Mouse (Mus musculus) monocyte, adult 5-6 weeks (primary cell): ENCODE results near the gene Podn. TPM values are rescaled to one million over a fixed set of nuclear protein-coding genes. Genes with fewer than 3 reads are reported as not detected.
"Not testable (repeated sequence)": the region's sequence is repeated elsewhere in the genome, so short reads cannot be mapped to it uniquely, and the experiment has no call there.

Source experiments
- ATAC-seq: fragments of 153-309, 156-312 bp; replicated peaks from 2 replicates; pipeline ENCODE4 v1.8.0; 2017; ENCODE audit warnings: mild to moderate bottlenecking; ENCODE audit not compliant: low TSS enrichment, insufficient number of reproducible peaks, severe bottlenecking, poor library complexity, low FRiP score
- total RNA-seq: library from RNA; stranded (forward); fragments of 200-1000, 200-491, 200-594 nt; gene quantifications from 3 replicates; pipeline ENCODE4 v1.2.3, GENCODE M21; 2017

Podn gene
- total RNA-seq, 1 experiment from 2014 or later: not detected

DNA sequence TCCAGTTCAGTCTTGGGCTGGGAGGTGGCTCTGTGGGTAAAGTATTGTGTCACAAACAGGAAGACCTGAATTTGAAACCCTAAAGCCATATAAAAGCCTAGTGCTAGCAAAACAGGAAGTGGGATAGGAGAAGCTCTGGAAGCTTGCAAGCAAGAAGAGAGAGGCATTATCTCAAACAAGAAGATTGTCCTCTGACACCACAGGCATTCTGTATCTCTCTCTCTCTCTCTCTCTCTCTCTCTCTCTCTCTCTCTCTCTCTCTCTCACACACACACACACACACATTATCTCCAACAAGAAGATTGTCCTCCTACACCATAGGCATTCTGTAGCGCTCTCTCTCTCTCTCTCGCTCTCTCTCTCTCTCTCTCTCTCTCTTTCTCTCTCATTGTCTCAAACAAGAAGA lies 13.8 kb downstream of the Podn start:
- ATAC-seq: peak; percentile 76

DNA sequence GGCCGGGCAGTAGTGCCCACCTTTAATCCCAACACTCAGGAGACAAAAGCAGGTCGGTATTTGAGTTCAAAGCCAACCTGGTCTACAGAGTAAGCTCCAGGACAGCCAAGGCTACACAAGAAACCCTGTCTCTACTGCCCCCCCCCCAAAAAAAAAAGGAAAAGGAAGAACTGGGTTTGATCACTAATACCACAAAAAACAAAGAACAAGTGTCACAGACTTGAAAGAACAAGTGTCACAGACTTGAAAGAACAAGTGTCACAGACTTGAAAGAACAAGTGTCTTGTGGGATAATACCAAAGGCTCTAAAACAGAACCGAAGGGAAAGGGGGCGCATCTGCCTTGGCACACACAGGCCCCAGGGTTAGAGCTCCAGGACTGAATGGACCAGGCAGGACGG lies 15.4 kb downstream of the Podn start:
- no peak for ATAC-seq

DNA sequence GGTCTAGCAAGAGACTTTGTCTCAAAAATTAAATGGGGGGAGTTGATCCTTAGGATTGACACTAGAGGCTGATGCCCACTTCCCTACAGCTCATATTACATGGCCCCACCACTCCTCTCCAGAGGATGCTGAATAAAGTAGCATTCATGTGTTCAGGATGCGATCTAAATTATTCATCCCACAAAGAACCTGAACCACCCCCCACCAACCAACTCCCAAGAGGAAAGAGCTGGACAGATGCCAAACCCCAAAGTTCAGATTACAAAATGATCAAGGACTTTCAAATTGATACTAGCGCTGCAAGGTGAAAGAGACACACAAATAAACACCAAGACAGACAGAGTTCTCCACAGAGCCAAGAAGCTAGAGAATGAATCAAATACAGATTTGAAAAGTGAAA lies 16.5 kb downstream of the Podn start:
- no peak for ATAC-seq

DNA sequence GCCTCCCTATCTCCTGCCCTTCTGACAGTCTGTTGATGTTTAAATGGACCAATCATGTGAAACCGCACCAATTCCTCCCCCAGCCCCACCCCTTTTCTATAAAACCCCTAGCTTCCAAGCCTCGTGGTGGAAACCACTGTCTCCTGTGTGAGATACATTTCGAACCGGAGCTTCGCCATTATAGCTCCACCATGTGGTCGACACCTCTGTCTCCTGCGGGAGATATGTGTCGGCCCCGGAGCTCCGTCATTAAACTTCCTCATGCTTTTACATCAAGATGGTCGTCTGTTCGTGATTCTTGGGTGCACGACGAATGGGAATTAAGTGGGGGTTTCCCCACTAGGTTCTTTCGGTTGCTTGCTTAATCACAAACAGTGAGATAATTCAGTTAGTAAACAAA lies 17.1 kb downstream of the Podn start:
- not testable (repeated sequence) for ATAC-seq

DNA sequence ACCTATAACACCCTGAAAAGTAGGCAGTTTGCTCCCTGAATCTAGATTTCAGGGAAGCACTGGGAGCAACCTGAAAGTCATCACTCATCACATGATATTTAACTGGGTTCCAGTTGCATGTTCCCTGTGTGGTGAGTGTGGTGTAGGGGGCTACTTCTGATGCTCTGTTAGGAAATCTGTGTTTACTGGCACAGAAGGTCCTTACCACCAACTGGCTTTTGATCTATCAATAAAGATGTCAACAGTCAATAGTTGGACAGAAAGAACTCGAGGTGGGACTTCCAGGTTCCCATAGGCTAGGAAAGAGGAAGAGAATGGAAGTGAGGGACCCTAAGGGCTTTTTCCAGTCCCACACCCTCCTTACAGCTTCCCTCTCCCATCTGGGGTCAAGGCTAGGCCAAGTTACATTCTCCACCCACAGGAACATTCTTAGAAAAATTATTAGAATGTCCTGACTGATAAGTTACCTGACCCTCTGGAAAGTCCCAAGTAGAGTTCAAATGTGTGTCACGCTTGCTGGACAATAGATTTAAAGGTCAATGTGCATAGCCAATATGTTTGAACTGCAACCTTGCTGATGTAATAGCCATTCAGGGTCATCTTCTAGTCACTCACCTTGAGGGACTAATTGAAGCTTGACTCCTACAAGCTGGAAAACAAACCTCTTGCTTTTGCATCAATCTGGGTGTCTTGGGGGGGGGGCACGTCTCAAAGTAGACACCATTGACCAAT lies 18.9 kb downstream of the Podn start:
- no peak for ATAC-seq

DNA sequence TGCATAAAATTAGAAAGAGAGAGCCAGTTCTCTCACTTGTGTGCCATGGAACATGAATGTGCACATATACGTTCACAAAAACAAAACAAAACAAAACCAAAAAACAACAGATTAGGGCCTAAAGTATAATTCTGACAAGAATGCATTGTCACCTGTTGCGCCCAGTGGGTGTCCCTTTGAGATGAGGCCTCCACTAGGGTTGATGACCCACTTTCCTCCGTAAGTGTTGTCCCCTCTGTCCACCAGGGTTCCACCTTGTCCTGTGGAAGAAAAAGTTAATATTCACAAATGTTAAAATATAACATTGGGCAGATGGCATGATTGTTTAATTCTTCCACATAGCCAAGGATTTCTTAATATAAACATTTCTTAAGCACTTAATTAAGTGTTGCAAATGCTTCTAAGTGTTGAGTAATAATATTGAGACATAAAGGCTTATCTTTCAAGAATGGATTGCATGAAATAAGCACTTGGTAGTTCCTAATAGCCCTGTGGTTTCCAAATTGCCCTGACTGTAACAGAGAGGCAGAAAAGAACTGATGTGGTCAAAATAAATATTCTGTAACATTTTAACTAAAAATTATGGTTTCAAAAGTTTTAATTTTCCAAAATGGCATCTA lies 21.9 kb downstream of the Podn start:
- ATAC-seq: no peak

DNA sequence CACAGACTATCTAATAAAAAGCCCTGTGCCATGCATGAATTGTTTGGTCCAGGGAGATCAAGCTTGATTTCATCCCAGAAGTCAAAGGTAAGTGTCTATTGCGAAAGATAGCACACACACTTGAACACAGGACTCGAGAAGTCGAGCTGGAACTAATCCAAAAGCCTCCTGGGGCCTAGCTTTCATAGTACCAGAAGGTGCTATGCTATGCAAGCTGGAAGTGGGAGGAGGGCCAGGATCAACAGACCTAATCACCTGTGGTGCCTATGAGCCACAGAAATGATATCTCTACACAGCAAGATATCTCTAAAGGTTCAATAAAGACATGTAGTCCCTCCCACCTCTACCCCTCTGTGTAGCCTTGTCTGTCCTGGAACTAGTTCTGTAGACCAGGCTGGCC lies 24.2 kb downstream of the Podn start:
- ATAC-seq: no peak

DNA sequence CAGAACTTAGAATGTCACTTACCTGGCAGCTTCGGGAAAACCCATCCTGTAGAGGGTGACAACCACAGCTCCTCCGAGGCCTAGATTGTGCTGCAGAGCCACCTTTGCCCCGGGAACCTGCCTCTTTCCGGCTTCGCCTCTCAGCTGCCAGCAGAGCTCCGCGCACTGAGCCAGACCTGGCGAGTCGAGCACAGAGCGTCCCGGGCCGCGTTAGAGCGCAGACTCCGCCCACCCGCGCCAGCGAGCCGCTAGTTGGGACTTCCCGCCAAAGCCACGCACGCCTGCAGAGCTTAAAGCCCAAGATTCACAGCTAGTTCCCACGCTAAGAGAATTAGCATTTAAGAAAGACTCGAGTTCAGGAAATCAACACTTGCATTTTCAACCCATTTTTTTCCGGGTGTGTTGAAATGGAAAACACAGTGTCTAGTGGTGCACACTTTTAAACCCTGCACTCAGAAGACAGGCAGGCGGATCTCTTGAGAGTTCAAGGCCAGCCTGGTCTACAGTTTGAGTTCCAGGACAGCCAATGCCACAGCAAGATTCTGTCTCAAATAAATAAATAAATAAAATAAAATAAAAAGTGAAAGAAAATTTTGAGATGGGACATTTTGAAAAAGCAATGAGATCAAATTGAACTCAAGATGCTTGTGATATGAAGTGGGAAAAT lies 24.9 kb downstream of the Podn start:
- peak; percentile 98 for ATAC-seq

DNA sequence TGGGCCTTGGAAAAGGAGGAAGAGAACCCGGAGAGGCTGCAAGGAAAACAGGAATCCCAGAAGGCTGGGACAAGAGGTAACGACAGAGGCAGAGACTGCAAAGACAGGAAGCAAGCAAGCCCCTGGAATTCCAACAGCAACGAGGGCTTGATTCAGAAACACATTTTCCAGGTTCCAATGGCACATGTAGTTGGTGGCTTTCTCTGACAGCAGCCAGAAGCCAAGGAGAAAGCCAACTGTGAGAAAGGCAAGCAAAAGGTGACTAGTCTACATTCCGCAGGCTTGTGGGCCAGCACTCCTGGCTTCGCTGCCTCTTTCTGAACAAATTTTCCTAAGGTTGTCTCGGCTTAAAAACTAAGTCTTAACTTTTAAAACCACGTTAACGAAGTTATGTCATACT lies 25.5 kb downstream of the Podn start:
- ATAC-seq: no peak

DNA sequence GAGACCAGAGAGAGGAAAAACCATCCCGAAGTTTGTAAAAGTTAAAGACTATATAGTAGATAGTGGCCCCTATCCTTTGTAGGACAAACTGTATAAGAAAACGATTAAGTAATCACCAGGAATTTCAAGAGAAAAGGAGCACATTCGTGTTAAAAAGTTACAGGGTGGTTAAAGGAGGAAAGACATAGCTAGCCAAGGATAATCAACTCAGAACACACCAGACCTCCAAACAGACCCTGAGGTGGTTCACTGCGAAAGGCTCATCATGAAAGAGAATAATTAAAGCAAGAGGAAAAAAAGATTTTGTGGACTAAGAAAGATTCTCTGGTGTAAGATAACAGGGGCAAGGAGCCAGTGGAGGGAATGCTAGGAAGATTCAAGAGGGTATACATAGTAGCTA lies 26.0 kb downstream of the Podn start:
- ATAC-seq: no peak

DNA sequence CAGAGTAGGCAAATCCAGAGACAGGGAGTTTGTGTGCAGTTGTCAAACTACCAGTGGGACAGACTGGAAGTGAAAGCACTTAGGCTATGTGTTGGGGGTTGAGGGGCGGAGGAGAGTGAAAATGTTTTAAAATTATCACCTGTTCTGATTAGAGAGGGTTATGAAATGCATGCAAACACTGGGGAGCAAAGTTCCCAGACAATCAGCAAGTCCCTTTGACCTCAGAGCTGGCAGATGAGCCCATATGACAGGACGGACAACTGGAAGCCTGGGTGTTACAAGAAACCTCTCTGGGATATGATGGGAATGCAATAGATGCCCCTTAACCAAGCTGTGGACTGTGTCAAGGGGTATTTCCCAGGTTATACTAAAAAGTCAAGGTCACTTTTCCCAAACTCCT lies 28.2 kb downstream of the Podn start:
- ATAC-seq: no peak

DNA sequence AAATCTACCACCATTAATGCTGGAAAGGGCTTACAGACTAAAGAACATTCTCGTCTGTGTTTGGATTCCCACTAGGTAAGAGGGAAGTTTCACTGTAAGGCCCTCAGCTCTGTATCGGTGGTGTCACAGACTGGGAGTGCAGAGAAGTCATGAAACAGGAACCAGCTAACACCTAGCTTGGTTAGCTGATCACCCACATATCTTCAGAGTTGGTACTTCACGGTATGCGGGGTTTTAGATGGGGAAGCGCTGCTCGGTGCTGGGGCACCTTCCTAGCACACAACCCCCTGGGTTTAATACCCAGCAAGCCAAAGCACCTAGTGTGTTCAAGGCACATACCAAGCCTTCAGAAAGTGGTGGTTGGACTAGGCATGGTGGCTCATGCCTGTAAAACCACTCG lies 29.0 kb downstream of the Podn start:
- ATAC-seq: no peak

DNA sequence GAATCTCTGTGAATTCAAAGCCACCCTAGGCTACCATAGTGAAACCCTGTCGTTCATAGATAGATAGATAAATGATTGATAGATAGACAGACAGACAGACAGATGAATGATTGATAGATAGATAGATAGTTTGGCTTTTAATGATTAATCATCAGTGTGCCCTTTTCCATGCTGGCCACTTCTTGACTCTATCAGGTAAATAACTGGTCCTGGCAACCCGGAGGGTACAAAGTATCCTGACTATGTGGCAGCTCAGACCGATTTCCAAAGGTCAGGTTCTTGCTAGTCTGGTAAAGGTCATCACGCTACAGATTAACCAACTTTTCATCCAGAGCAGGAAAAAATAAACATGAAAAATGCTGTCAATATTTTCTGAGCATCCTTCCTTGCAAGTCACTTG lies 29.7 kb downstream of the Podn start:
- ATAC-seq: no peak

DNA sequence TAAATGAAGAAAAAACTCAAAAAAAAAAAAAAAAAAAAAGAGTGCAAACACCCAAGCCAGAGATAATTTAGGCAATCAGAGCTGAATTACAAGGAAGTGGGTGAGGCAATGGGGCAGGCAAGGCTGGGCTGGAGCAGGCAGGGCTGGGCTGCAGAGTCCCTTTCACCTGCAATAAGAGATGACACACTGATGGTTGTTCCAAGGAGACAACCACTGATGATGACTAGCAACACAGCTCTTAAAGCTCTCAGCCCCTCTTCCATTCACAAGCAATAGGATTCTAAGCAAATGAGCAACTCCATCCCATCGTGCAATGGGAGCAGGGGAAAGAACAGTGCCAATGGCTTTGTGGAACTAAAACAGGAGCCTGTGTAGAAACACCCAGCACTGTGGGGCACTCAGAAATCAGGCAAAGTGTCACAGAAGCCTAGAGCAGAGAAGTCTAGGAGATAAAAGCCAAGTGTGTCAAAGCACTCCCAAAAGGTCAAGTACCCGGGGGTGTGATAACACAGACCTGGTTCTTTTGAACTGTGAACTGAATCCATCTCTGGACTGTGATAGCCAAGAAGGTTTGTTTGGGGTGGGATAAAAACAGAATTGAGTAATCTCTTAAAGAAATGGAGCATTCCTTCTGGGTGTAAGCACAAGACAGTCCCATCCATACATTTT lies 30.9 kb downstream of the Podn start:
- ATAC-seq: peak; percentile 64

DNA sequence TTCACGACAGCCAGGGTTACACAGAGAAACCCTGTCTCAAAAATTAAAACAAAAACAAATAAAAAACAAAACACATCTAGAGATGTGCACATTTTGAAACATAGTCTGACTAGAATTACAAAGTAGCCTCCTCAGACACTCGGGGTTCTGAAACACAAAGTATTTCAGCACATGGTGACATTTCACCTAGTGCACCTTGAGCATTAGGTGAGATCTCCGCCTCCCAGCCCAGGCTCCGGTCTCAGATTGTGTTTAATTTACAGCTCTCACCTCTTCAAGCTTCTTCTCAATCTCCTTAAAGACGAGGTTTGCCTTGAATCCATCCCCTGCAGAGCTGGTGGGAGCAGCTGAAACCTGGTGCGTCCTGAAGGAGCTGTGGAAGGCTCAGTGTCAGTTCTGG lies 32.6 kb downstream of the Podn start:
- ATAC-seq: no peak

DNA sequence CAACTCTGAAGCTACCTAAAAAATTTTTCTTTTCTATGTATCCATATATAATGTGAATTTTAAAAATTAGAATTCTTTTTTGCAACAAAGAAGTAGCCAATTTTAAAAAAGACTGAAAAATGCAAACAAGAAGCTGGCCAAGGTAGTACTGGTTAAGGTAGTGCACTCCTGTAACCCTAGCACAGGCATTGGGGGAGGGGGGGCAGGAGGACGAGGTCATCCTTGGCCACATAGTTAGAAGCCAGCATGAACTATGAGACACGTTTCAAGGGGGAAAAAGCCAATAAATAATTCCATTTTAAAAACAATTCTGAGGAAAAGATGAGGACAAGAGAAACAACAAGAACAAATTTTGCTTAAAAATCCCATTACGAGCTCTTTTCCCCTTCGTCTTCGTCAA lies 33.7 kb downstream of the Podn start:
- no peak for ATAC-seq

DNA sequence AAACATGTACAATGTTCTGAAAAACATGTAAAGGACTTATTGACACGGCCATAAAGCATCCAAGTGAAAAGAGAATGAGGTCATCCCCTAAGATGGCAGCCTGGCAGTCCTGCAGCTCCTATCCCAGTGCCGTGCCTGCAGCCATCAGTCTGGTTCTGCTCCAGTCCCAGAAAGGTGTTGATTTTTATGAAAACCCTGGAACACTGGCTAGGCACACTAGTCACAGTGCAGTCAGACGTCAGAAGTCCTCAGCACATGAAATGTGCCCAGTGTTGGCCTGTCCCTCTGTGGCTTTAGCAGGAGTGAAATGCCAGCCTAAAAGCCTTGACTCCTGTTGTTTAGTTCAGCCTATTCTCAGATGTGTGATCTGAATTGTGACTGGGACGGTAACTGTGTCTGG lies 35.5 kb downstream of the Podn start:
- no peak for ATAC-seq

DNA sequence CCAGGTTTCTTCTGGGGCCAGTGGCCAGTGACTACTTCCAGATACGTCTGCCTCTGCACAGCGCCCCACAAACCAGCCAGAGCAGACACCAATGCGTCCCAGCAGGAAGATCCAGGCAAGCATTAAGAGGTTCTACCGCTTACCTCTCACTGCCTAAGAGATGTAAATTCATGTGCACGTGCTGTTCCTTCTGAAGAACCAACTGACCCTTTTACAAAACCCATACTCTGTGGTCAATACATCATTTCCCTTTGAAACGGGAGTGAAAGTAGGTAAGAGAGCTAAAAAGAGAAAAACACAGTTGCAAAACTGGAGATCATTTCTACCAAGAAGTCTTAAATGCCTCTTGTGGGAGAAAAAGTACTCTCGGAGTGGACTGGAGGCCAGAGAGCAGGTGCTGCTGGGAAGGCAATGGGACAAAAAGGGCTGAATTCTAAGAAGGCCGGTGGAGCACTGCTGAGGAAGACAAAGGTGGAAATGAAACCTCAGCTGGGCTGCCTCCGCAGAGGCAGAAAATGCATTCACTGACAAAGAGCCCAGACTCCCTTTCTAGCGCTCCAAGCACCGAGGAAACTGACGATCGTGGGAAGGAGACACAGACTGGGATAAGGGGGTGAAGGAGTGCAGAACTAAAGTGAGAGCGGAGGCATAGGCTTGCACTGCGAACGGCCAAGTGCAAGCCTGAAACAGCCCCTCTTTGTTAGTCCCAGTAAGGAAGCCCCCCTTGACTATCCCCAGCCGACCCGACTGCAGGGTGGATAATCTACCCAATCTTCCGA lies 36.5 kb downstream of the Podn start:
- no peak for ATAC-seq

DNA sequence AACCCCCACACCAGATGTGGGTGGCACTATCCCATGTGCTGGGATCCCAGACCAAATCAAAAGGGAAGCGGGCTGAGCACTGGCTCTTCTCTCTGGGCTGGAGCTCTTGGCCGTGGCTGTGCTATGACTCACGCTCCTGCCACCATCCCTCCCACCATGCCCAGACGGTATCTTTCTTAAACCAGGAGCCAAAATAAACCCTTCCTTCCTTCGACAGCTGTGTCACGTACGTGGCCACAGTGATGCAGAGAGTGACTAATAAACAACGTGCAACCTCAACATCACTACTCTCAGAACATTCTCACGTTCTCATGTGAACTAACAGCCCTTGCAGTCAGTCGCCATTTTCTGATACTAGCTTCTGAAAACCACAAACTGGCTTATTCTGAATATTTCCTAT lies 38.1 kb downstream of the Podn start:
- 0 out of 2 replicates have a peak, but pooled peaks have one; percentile 31 for ATAC-seq
